Mouse (Mus musculus) neural tube, embryonic 14.5 days (tissue): ENCODE results near the gene Itga1. TPM values are rescaled to one million over a fixed set of nuclear protein-coding genes. Genes with fewer than 3 reads are reported as not detected.

Experiments
- ATAC-seq: fragments of 200-750 bp; cut with Nextera tagmentation; 2 replicates; pipeline ENCODE4 v1.8.0; 2017; ENCODE audit warnings: low read depth, mild to moderate bottlenecking, moderate TSS enrichment, moderate library complexity
- H3K27ac ChIP-seq: fragments of 300-500 bp; sonication (generic); 2 replicates; pipeline ENCODE4 v1.5.1; 2014; ENCODE audit warnings: low read depth, mild to moderate bottlenecking, control low read depth, low read length, moderate library complexity, mixed read lengths
- H3K27me3 ChIP-seq: fragments of 300-500 bp; sonication (generic); 2 replicates; pipeline ENCODE4 v1.6.1; 2014; ENCODE audit warnings: low read length; ENCODE audit not compliant: control insufficient read depth, insufficient read depth
- H3K36me3 ChIP-seq: fragments of 300-500 bp; sonication (generic); 2 replicates; pipeline ENCODE4 v1.6.1; 2014; ENCODE audit warnings: low read length, mixed read lengths; ENCODE audit not compliant: control insufficient read depth, insufficient read depth
- H3K4me1 ChIP-seq: fragments of 300-500 bp; sonication (generic); 2 replicates; pipeline ENCODE4 v1.6.1; 2014; ENCODE audit warnings: low read length; ENCODE audit not compliant: control insufficient read depth, insufficient read depth
- H3K4me2 ChIP-seq: fragments of 300-500 bp; sonication (generic); 2 replicates; pipeline ENCODE4 v1.6.1; 2014; ENCODE audit warnings: mild to moderate bottlenecking, low read depth, low read length, control low read depth
- H3K4me3 ChIP-seq: fragments of 300-500 bp; sonication (generic); 2 replicates; pipeline ENCODE4 v1.5.1; 2014; ENCODE audit warnings: low read depth, low read length, control low read depth, mixed read lengths
- H3K9ac ChIP-seq: fragments of 300-500 bp; sonication (generic); replicated peaks from 2 replicates; pipeline ENCODE4 v1.6.1; 2014; ENCODE audit warnings: low read depth, mild to moderate bottlenecking, control low read depth, low read length, mixed read lengths
- H3K9me3 ChIP-seq: fragments of 300-500 bp; sonication (generic); 2 replicates; pipeline ENCODE4 v1.6.1; 2016; ENCODE audit warnings: low read length; ENCODE audit not compliant: control insufficient read depth
- WGBS: fragments of 180-500 bp; shearing (Covaris S2); extraction: QIAGEN DNeasy Blood & Tissue Kit; methylation state at CpG from one replicate; pipeline ENCODE4 v1.1.7; 2014; 5-methylcytosine and 5-hydroxymethylcytosine counted together
- polyA plus RNA-seq: library from polyadenylated mRNA; unstranded; fragments of >200 nt; fragmentation: Nextera tagmentation; extraction: Ambion mirVana; gene quantifications from 2 replicates; pipeline ENCODE4 v1.2.1, GENCODE M21; 2014

Itga1 gene
- polyA plus RNA-seq, 1 experiment from 2014 or later: 4.6 TPM

DNA sequence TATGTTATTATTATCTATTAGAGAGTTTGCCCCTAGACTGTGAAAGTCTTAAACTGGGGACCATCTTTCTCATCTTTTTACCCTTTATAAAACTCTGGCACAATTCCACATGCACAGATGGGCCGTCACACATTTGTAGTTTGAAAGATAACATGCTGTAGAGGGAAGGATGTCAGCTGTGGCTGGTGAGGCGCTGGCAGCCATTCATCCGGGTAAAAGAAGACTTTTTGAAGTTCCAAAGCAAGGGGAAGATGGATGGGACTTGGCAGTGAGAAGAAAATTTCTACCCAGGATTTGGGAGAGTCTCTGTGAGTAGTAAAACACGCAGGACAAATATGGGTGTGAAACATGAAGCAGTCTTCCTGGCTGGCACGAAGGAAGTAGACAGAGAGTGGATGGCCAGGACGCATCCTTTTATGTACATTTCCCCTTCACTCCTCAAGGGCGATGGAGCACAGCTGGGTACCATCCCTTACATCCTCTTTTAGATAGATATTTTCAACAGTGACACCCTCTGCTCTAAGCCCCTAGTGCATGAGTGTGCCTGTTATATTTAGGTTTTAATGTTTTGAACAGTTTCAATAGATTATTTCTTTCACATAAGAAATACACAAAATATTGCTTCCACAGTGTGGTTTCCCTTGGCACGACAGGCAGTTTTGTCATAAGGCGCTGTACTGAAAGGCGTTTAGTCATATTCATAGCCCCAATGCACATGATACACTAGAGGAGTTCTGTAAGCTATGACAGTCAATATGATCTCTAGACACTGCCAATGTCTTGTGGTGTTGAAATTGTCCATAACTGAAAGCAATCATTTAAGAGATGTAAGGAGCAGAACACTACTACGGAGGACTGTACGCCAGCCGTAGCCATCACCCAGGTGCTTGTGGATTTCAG, 50.9 kb downstream of the Itga1 start:
- Histone ChIP-seq H3K27me3 (no peaks in the 10 kb centered on the region), H3K4me1 (no peaks in the 10 kb centered on the region), H3K9ac (no peak overlapping the region), H3K36me3 (no peaks in the 10 kb centered on the region), H3K4me3 (no peak overlapping the region), H3K27ac (no peak overlapping the region), H3K4me2 (no peak overlapping the region), H3K9me3 (no peaks in the 10 kb centered on the region)
- 78% methylated on average over 13 of the region's 13 CpGs for WGBS
- ATAC-seq: no peak

DNA sequence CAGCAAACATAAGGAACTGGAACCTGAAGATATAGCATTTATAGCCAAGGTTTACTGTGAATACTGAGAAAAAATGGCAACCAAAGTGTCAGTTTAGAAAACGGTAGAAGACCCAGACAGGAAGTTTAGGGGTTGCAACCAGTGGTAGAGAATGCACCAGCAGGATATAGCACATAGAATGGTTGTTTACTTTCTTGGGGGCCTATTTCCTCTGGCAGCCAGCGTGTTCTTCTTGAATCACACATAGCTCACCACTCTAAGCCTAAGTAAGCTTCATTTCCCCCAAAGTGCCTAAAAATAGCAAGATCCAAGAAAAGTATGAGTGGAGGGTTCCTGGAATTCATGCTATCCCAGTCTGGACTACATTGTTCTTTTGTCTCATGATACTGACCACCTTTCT, 59.1 kb downstream of the Itga1 start:
- Histone ChIP-seq H3K9me3 (no peaks in the 10 kb centered on the region), H3K27ac (no peak overlapping the region), H3K9ac (no peak overlapping the region), H3K4me2 (no peak overlapping the region), H3K4me1 (no peaks in the 10 kb centered on the region), H3K4me3 (no peak overlapping the region), H3K27me3 (no peaks in the 10 kb centered on the region), H3K36me3 (no peaks in the 10 kb centered on the region)
- WGBS: 82% methylated on average over 2 of the region's 2 CpGs
- ATAC-seq: no peak

DNA sequence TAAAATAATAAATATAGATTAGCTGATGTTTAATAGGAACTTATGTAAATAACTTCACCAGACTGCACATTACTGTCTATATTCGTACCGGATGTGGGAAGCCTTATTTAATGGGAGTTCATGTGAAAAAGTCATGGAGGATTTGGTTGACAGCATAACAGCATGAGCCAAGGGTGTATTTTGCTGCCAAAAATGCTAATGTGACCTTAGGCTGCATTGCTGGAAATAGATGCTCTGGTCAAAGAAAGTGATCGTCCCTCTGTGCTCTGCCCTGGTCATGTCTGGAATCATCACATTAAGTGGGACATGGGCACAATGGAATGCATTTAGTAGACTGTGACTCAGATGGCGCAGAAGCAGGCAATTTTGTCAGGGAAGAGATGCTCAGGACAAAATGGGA, 64.5 kb downstream of the Itga1 start:
- ATAC-seq: no peak
- H3K36me3 ChIP-seq: no peaks in the 10 kb centered on the region
- no peaks in the 10 kb centered on the region for H3K9me3 ChIP-seq
- H3K4me1 ChIP-seq: no peaks in the 10 kb centered on the region
- H3K27ac ChIP-seq: no peak overlapping the region
- WGBS: 54% methylated on average over 4 of the region's 4 CpGs
- no peak overlapping the region for H3K9ac ChIP-seq
- no peaks in the 10 kb centered on the region for H3K27me3 ChIP-seq
- no peak overlapping the region for H3K4me3 ChIP-seq
- H3K4me2 ChIP-seq: no peak overlapping the region

- Histone ChIP-seq H3K4me2 (no peak overlapping the region), H3K9me3 (no peaks in the 10 kb centered on the region), H3K27me3 (no peaks in the 10 kb centered on the region), H3K4me3 (no peak overlapping the region), H3K4me1 (no peaks in the 10 kb centered on the region), H3K27ac (no peak overlapping the region), H3K9ac (no peak overlapping the region), H3K36me3 (no peaks in the 10 kb centered on the region)
- WGBS: 66% methylated on average over 8 of the region's 8 CpGs
- ATAC-seq: no peak
Measured at GRCm38 (mm10) chr13:115035387-115035786, 66.4 kb downstream of the Itga1 start.

- H3K27ac ChIP-seq: no peak overlapping the region
- no peaks in the 10 kb centered on the region for H3K4me1 ChIP-seq
- no peaks in the 10 kb centered on the region for H3K27me3 ChIP-seq
- 93% methylated on average over 2 of the region's 2 CpGs for WGBS
- H3K36me3 ChIP-seq: no peaks in the 10 kb centered on the region
- no peaks in the 10 kb centered on the region for H3K9me3 ChIP-seq
- H3K4me3 ChIP-seq: no peak overlapping the region
- H3K9ac ChIP-seq: no peak overlapping the region
- no peak overlapping the region for H3K4me2 ChIP-seq
- no peak for ATAC-seq
Measured at GRCm38 (mm10) chr13:115033135-115033534, 68.6 kb downstream of the Itga1 start.

GRCm38 (mm10) chr13:115031177-115032000, 70.4 kb downstream of the Itga1 start:
- Histone ChIP-seq H3K9ac (no peak overlapping the region), H3K9me3 (no peaks in the 10 kb centered on the region), H3K4me3 (no peak overlapping the region), H3K4me2 (no peak overlapping the region), H3K4me1 (no peaks in the 10 kb centered on the region), H3K27ac (no peak overlapping the region), H3K36me3 (no peaks in the 10 kb centered on the region), H3K27me3 (no peaks in the 10 kb centered on the region)
- ATAC-seq: no peak
- 86% methylated on average over 17 of the region's 17 CpGs for WGBS

- H3K4me2 ChIP-seq: no peak overlapping the region
- no peaks in the 10 kb centered on the region for H3K27me3 ChIP-seq
- no peaks in the 10 kb centered on the region for H3K36me3 ChIP-seq
- WGBS: 48% methylated on average over 3 of the region's 3 CpGs
- H3K4me3 ChIP-seq: no peak overlapping the region
- H3K27ac ChIP-seq: no peak overlapping the region
- no peaks in the 10 kb centered on the region for H3K4me1 ChIP-seq
- H3K9me3 ChIP-seq: no peaks in the 10 kb centered on the region
- peak; percentile 64 for ATAC-seq
- no peak overlapping the region for H3K9ac ChIP-seq
Measured at GRCm38 (mm10) chr13:115025394-115025793, 76.4 kb downstream of the Itga1 start.

DNA sequence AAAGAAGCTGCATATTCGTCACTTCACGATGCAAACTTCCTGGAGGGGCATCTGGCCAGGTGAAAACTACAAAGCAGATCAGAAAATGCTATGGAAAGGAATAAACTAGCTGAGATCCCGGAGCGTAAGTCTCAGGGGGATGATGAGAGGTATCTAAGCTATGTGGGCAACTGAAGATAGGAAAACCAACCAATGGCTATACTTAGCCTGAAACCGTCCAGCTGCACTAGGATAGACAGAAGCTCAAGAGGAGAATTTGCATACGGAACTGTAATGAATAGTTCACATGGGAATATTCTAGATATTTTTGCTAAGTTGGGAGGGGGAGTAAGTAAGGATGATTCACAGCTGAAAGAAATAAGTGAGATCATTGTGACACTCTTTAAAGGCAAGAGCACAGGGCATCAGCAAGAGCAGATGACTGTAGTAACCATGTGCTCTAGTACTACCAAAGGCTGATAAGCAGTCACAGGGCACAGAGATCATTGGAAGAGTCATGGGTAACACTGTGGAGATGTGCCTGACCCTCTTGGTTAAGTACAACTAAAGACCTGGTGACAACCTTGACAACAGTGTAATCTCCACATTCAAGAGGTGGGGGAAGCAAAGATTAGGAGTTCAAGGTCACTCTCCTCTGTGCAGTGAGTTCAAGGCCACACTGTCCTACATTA, 79.5 kb downstream of the Itga1 start:
- ATAC-seq: no peak; the same call in 1 of the 2 replicates
- no peaks in the 10 kb centered on the region for H3K27me3 ChIP-seq
- no peak overlapping the region for H3K4me2 ChIP-seq
- no peaks in the 10 kb centered on the region for H3K4me1 ChIP-seq
- WGBS: 86% methylated on average over 6 of the region's 6 CpGs
- no peaks in the 10 kb centered on the region for H3K36me3 ChIP-seq
- H3K9me3 ChIP-seq: no peaks in the 10 kb centered on the region
- no peak overlapping the region for H3K27ac ChIP-seq
- H3K9ac ChIP-seq: no peak overlapping the region
- no peak overlapping the region for H3K4me3 ChIP-seq
